15 mouse cellular contexts compared by ENCODE assay signal in genomic region chr5:150389589-150390377, GRCm38 (mm10).
A peak's percentile ranks its signal among the peaks of the same experiment; 100 is the strongest.
DNase-seq lines count a peak whose midpoint lies in the region; ATAC-seq and TF ChIP-seq lines count a peak whose summit lies in the region.
"Had no signal": no experiment of that assay in that cellular context is flagged by ENCODE, and none has a peak within 500 bp of the region (broad histone marks: within the 10 kb centered on the region; RNA-seq: fewer than 3 reads in every experiment).

No protein-coding gene starts in this region.

- peaks cover 21% of the 10 kb centered on the region for H3K4me1 ChIP-seq in heart, embryonic 10.5 days
- H3K4me1 ChIP-seq in liver, embryonic 12.5 days: peaks cover 18% of the 10 kb centered on the region

- ATAC-seq in liver, embryonic 12.5 days: peak; percentile 85
- ATAC-seq: hindbrain, embryonic 16.5 days had no signal

- intact Hi-C loops in left cerebral cortex, adult 2 months (cut with DNase I): no loop called here
- intact Hi-C loops in left cerebral cortex, postnatal 14 days (cut with DNase I): no loop called here

- DNase-seq in left cerebral cortex, adult 2 months (ENCODE audit: extremely low spot score in 1 of 2, low spot score in 2 of 2): no peak
- no peak for DNase-seq in left cerebral cortex, adult 8-10 months (ENCODE audit: low spot score in 2 of 2)
- no peak for DNase-seq in heart, embryonic 10.5 days (ENCODE audit: low spot score)
- DNase-seq in lung, postnatal 36 days: no peak
- no peak for DNase-seq in thymus, postnatal 14 days
- DNase-seq in left cerebral cortex, postnatal 14 days (ENCODE audit: low spot score in 2 of 2): no peak
- DNase-seq: cerebellum, adult 2 months; kidney, adult 8-10 months; layer of hippocampus, adult 9-11 months; left cerebral cortex, postnatal 4 days; thymus, adult 18-20 months had no signal

- 40% methylated on average over 10 of the region's 10 CpGs for WGBS in heart, embryonic 10.5 days
- 23% methylated on average over 10 of the region's 10 CpGs for WGBS in liver, embryonic 12.5 days (ENCODE audit: insufficient replicate concordance)

- H3K27me3 ChIP-seq in heart, embryonic 10.5 days (ENCODE audit: insufficient read depth, poor library complexity, severe bottlenecking): no peaks in the 10 kb centered on the region
- no peaks in the 10 kb centered on the region for H3K27me3 ChIP-seq in liver, embryonic 12.5 days (replicated peaks)
- H3K27me3 ChIP-seq: lung, embryonic 15.5 days had no signal

- H3K36me3 ChIP-seq in heart, embryonic 10.5 days: peaks cover 64% of the 10 kb centered on the region
- peaks cover 3% of the 10 kb centered on the region for H3K36me3 ChIP-seq in liver, embryonic 12.5 days

- H3K9me3 ChIP-seq in heart, embryonic 10.5 days: peaks cover 10% of the 10 kb centered on the region; the same call in 1 of the 2 replicates
- H3K9me3 ChIP-seq in liver, embryonic 12.5 days (replicated peaks): peaks cover 5% of the 10 kb centered on the region; the same call in 1 of the 2 replicates
- H3K9me3 ChIP-seq: lung, embryonic 15.5 days had no signal

- TF ChIP-seq CTCF in left cerebral cortex, adult 2 months (IDR thresholded peaks at IDR 0.05): no peak

- peak overlapping the region; percentile 47 for H3K27ac ChIP-seq in left cerebral cortex, adult 2 months
- H3K27ac ChIP-seq in heart, embryonic 10.5 days: peak overlapping the region; percentile 83
- no peak overlapping the region; the same call in 1 of the 2 replicates for H3K27ac ChIP-seq in liver, embryonic 12.5 days
- H3K27ac ChIP-seq: lung, embryonic 15.5 days had no signal

- peak overlapping the region; percentile 40 for H3K4me2 ChIP-seq in liver, embryonic 12.5 days
- H3K4me2 ChIP-seq: lung, embryonic 15.5 days had no signal

- H3K9ac ChIP-seq in liver, embryonic 12.5 days: no peak overlapping the region
- H3K9ac ChIP-seq: lung, embryonic 15.5 days had no signal

- no peak overlapping the region for H3K4me3 ChIP-seq in left cerebral cortex, adult 2 months
- H3K4me3 ChIP-seq in heart, embryonic 10.5 days: no peak overlapping the region
- H3K4me3 ChIP-seq in liver, embryonic 12.5 days: no peak overlapping the region
- H3K4me3 ChIP-seq: lung, embryonic 15.5 days; myocyte had no signal
